Mouse (Mus musculus): ENCODE measurements at regions not wholly inside any gene's neighbourhood (a gene's known extent, or its start where the extent isn't known, plus 50 kb on each side); places are given as distances from the start of the nearest gene placed in this dataset.

GRCm38 (mm10) chr7:73307586-73308490 is 67.5 kb upstream of the Rgma start:
- DNase-seq (ENCODE audit: low spot score), result no peak
- no peak overlapping the region for H3K4me3 ChIP-seq (ENCODE audit: low read depth, low read length)
- no peaks in the 10 kb centered on the region for H3K36me3 ChIP-seq (ENCODE audit: insufficient read depth, low read length)
- H3K9ac ChIP-seq (replicated peaks; ENCODE audit: low read depth), result no peak overlapping the region
- no peak for ATAC-seq
- no peaks in the 10 kb centered on the region for H3K27me3 ChIP-seq (replicated peaks; ENCODE audit: insufficient read depth, low read length)
- TF ChIP-seq CTCF (IDR thresholded peaks at IDR 0.05) (no peak), EP300 (IDR thresholded peaks at IDR 0.05) (no peak)
- no peak overlapping the region for H3K27ac ChIP-seq (ENCODE audit: low read length)
- H3K9me3 ChIP-seq (ENCODE audit: low read length), result no peaks in the 10 kb centered on the region
- WGBS, result 50% methylated on average over 13 of the region's 13 CpGs
- H3K4me2 ChIP-seq (replicated peaks; ENCODE audit: low read depth, low read length), result no peak overlapping the region
- no peaks in the 10 kb centered on the region for H3K4me1 ChIP-seq (ENCODE audit: insufficient read depth, low read depth, low read length)

GRCm38 (mm10) chr7:73308981-73309380 is 66.3 kb upstream of the Rgma start:
- Histone ChIP-seq H3K9ac (replicated peaks; ENCODE audit: low read depth) (no peak overlapping the region), H3K27ac (ENCODE audit: low read length) (no peak overlapping the region), H3K4me1 (ENCODE audit: insufficient read depth, low read depth, low read length) (no peaks in the 10 kb centered on the region), H3K9me3 (ENCODE audit: low read length) (no peaks in the 10 kb centered on the region), H3K4me3 (ENCODE audit: low read depth, low read length) (no peak overlapping the region), H3K27me3 (replicated peaks; ENCODE audit: insufficient read depth, low read length) (no peaks in the 10 kb centered on the region), H3K36me3 (ENCODE audit: insufficient read depth, low read length) (no peaks in the 10 kb centered on the region), H3K4me2 (replicated peaks; ENCODE audit: low read depth, low read length) (no peak overlapping the region)
- ATAC-seq, result no peak
- TF ChIP-seq CTCF (IDR thresholded peaks at IDR 0.05) (no peak), EP300 (IDR thresholded peaks at IDR 0.05) (no peak)
- WGBS, result 49% methylated on average over 7 of the region's 7 CpGs
- no peak for DNase-seq (ENCODE audit: low spot score)

GRCm38 (mm10) chr7:73310056-73310455 is 65.3 kb upstream of the Rgma start:
- Histone ChIP-seq H3K9ac (replicated peaks; ENCODE audit: low read depth) (no peak overlapping the region), H3K9me3 (ENCODE audit: low read length) (no peaks in the 10 kb centered on the region), H3K4me1 (ENCODE audit: insufficient read depth, low read depth, low read length) (no peaks in the 10 kb centered on the region), H3K36me3 (ENCODE audit: insufficient read depth, low read length) (no peaks in the 10 kb centered on the region), H3K27me3 (replicated peaks; ENCODE audit: insufficient read depth, low read length) (no peaks in the 10 kb centered on the region), H3K4me3 (ENCODE audit: low read depth, low read length) (no peak overlapping the region), H3K27ac (ENCODE audit: low read length) (no peak overlapping the region), H3K4me2 (replicated peaks; ENCODE audit: low read depth, low read length) (no peak overlapping the region)
- ATAC-seq (no peak), DNase-seq (ENCODE audit: low spot score) (no peak)
- TF ChIP-seq CTCF (IDR thresholded peaks at IDR 0.05), result no peak
- no peak for TF ChIP-seq EP300 (IDR thresholded peaks at IDR 0.05)
- WGBS, result 92% methylated on average over 10 of the region's 10 CpGs

GRCm38 (mm10) chr7:73310581-73311136 is 64.7 kb upstream of the Rgma start:
- TF ChIP-seq EP300 (IDR thresholded peaks at IDR 0.05) (no peak), CTCF (IDR thresholded peaks at IDR 0.05) (no peak)
- Histone ChIP-seq H3K27ac (ENCODE audit: low read length) (no peak overlapping the region), H3K36me3 (ENCODE audit: insufficient read depth, low read length) (no peaks in the 10 kb centered on the region), H3K4me2 (replicated peaks; ENCODE audit: low read depth, low read length) (no peak overlapping the region), H3K27me3 (replicated peaks; ENCODE audit: insufficient read depth, low read length) (no peaks in the 10 kb centered on the region), H3K4me3 (ENCODE audit: low read depth, low read length) (no peak overlapping the region), H3K9me3 (ENCODE audit: low read length) (no peaks in the 10 kb centered on the region), H3K4me1 (ENCODE audit: insufficient read depth, low read depth, low read length) (no peaks in the 10 kb centered on the region), H3K9ac (replicated peaks; ENCODE audit: low read depth) (no peak overlapping the region)
- whole genome bisulfite sequencing, result 96% methylated on average over 15 of the region's 15 CpGs
- ATAC-seq, result no peak
- no peak for DNase-seq (ENCODE audit: low spot score)

GRCm38 (mm10) chr7:73315555-73315954 is 59.8 kb upstream of the Rgma start:
- no peak for ATAC-seq
- 23% methylated on average over 3 of the region's 3 CpGs for WGBS
- H3K9ac ChIP-seq (replicated peaks; ENCODE audit: low read depth), result no peak overlapping the region
- no peak for DNase-seq (ENCODE audit: low spot score)
- no peak overlapping the region for H3K27ac ChIP-seq (ENCODE audit: low read length)
- H3K36me3 ChIP-seq (ENCODE audit: insufficient read depth, low read length), result no peaks in the 10 kb centered on the region
- no peaks in the 10 kb centered on the region for H3K9me3 ChIP-seq (ENCODE audit: low read length)
- no peak for TF ChIP-seq EP300 (IDR thresholded peaks at IDR 0.05)
- no peak for TF ChIP-seq CTCF (IDR thresholded peaks at IDR 0.05)
- no peaks in the 10 kb centered on the region for H3K27me3 ChIP-seq (replicated peaks; ENCODE audit: insufficient read depth, low read length)
- no peak overlapping the region for H3K4me2 ChIP-seq (replicated peaks; ENCODE audit: low read depth, low read length)
- H3K4me1 ChIP-seq (ENCODE audit: insufficient read depth, low read depth, low read length), result no peaks in the 10 kb centered on the region
- H3K4me3 ChIP-seq (ENCODE audit: low read depth, low read length), result no peak overlapping the region

- TF ChIP-seq CTCF (IDR thresholded peaks at IDR 0.05) (no peak), EP300 (IDR thresholded peaks at IDR 0.05) (no peak)
- H3K27ac ChIP-seq (ENCODE audit: low read length), result no peak overlapping the region
- DNase-seq (ENCODE audit: low spot score), result no peak
- 86% methylated on average over 4 of the region's 4 CpGs for WGBS
- no peak overlapping the region for H3K4me2 ChIP-seq (replicated peaks; ENCODE audit: low read depth, low read length)
- no peak for ATAC-seq
- H3K27me3 ChIP-seq (replicated peaks; ENCODE audit: insufficient read depth, low read length), result no peaks in the 10 kb centered on the region
- H3K4me1 ChIP-seq (ENCODE audit: insufficient read depth, low read depth, low read length), result no peaks in the 10 kb centered on the region
- H3K36me3 ChIP-seq (ENCODE audit: insufficient read depth, low read length), result no peaks in the 10 kb centered on the region
- H3K9me3 ChIP-seq (ENCODE audit: low read length), result no peaks in the 10 kb centered on the region
- no peak overlapping the region for H3K9ac ChIP-seq (replicated peaks; ENCODE audit: low read depth)
- H3K4me3 ChIP-seq (ENCODE audit: low read depth, low read length), result no peak overlapping the region
Measured at GRCm38 (mm10) chr7:73317574-73317973, 57.7 kb upstream of the Rgma start.
